Mouse (Mus musculus): ENCODE results near the gene Sh2d6.

GRCm38 (mm10) chr6:72562894-72563293 is 41.4 kb upstream of the Sh2d6 start:
- TF ChIP-seq POLR2A (IDR thresholded peaks at IDR 0.05; ENCODE audit: borderline replicate concordance, low read depth, low read length) (no peak), CTCF (IDR thresholded peaks at IDR 0.05; ENCODE audit: low read depth, low read length) (no peak)

Measured in bone marrow macrophage, adult 2 months (primary cell).